In genomic region chr7:75576851-75577250, GRCm38 (mm10) we compare ENCODE assay signal across 24 mouse cellular contexts.
A peak's percentile ranks its signal among the peaks of the same experiment; 100 is the strongest.
DNase-seq lines count a peak whose midpoint lies in the region; ATAC-seq and TF ChIP-seq lines count a peak whose summit lies in the region.
"Had no signal": no experiment of that assay in that cellular context is flagged by ENCODE, and none has a peak within 500 bp of the region (broad histone marks: within the 10 kb centered on the region; RNA-seq: fewer than 3 reads in every experiment).

No protein-coding gene starts in this region.

- no peaks in the 10 kb centered on the region for H3K27me3 ChIP-seq in heart, embryonic 12.5 days (replicated peaks)
- no peaks in the 10 kb centered on the region for H3K27me3 ChIP-seq in kidney, embryonic 15.5 days
- no peaks in the 10 kb centered on the region for H3K27me3 ChIP-seq in CH12.LX (replicated peaks)
- H3K27me3 ChIP-seq: limb, embryonic 13.5 days; liver, embryonic 12.5 days; neural tube, embryonic 12.5 days had no signal

- H3K9me3 ChIP-seq in heart, embryonic 12.5 days (replicated peaks): no peaks in the 10 kb centered on the region
- H3K9me3 ChIP-seq in kidney, embryonic 15.5 days (replicated peaks): no peaks in the 10 kb centered on the region
- H3K9me3 ChIP-seq in CH12.LX (replicated peaks; ENCODE audit: low read length): no peaks in the 10 kb centered on the region
- H3K9me3 ChIP-seq: limb, embryonic 13.5 days; liver, embryonic 12.5 days; neural tube, embryonic 12.5 days had no signal

- in situ Hi-C loops in CH12.LX (cut with MboI; ENCODE audit: low pct_ligation_motif_present, low pct_unique_long_range_greater_than_20kb, low sequenced_read_pairs): no loop called here

- WGBS in heart, embryonic 12.5 days: 91% methylated on average over 2 of the region's 2 CpGs
- 92% methylated on average over 2 of the region's 2 CpGs for WGBS in kidney, embryonic 15.5 days

- no peak overlapping the region for H3K9ac ChIP-seq in heart, embryonic 12.5 days
- H3K9ac ChIP-seq in kidney, embryonic 15.5 days: no peak overlapping the region
- H3K9ac ChIP-seq in CH12.LX (ENCODE audit: insufficient read depth, low read depth): no peak overlapping the region
- H3K9ac ChIP-seq: forebrain, postnatal 0 days; limb, embryonic 13.5 days; liver, embryonic 12.5 days; neural tube, embryonic 12.5 days had no signal

- no peak overlapping the region for H3K4me3 ChIP-seq in heart, embryonic 12.5 days
- H3K4me3 ChIP-seq in kidney, embryonic 15.5 days (replicated peaks): no peak overlapping the region
- H3K4me3 ChIP-seq in CH12.LX (replicated peaks in 1 of 3; ENCODE audit: low read depth in 2 of 3, low read length in 2 of 3, poor library complexity in 1 of 3): no peak overlapping the region
- H3K4me3 ChIP-seq: erythroblast, embryonic 14.5 days; limb, embryonic 13.5 days; liver, embryonic 12.5 days; neural tube, embryonic 12.5 days had no signal

- dilution Hi-C loops in CH12.LX (cut with MboI; ENCODE audit: extremely low pct_ligation_motif_present, extremely low pct_unique_long_range_greater_than_20kb, low sequenced_read_pairs): no loop called here

- ATAC-seq in heart, embryonic 12.5 days (ENCODE audit: insufficient number of reproducible peaks, low FRiP score): no peak
- ATAC-seq in kidney, embryonic 15.5 days (replicated peaks; ENCODE audit: low FRiP score): no peak
- ATAC-seq: forebrain, postnatal 0 days; hindbrain, embryonic 16.5 days; intestine, embryonic 16.5 days; liver, embryonic 12.5 days; midbrain, embryonic 16.5 days had no signal

- no peak overlapping the region for H3K4me2 ChIP-seq in heart, embryonic 12.5 days
- H3K4me2 ChIP-seq in kidney, embryonic 15.5 days: no peak overlapping the region
- H3K4me2 ChIP-seq in CH12.LX (ENCODE audit: insufficient read depth, low read depth, poor library complexity, severe bottlenecking): no peak overlapping the region
- H3K4me2 ChIP-seq: limb, embryonic 13.5 days; liver, embryonic 12.5 days; midbrain, embryonic 11.5 days; neural tube, embryonic 12.5 days had no signal

- peaks cover 19% of the 10 kb centered on the region for H3K36me3 ChIP-seq in heart, embryonic 12.5 days
- peaks cover 27% of the 10 kb centered on the region for H3K36me3 ChIP-seq in kidney, embryonic 15.5 days
- peaks cover 3 to 35% of the 10 kb centered on the region in 2 experiments for H3K36me3 ChIP-seq in CH12.LX (replicated peaks in 1 of 2; ENCODE audit: control insufficient read depth in 1 of 2, insufficient read depth in 1 of 2, low read length in 1 of 2)
- H3K36me3 ChIP-seq: neural tube, embryonic 12.5 days had no signal

- peak in 1 of 2 experiments; percentile 15; a peak in 1 of 4 replicates for TF ChIP-seq CTCF in CH12.LX (conservative IDR thresholded peaks at IDR 0.05 in 1 of 2, IDR thresholded peaks at IDR 0.05 in 1 of 2; ENCODE audit: low read depth in 2 of 2, low read length in 2 of 2)

- intact Hi-C loops in heart, postnatal 14 days (cut with DNase I): loop anchor here (5.0 to 10.0 kb wide), 3 partner anchors 35 to 138 kb away; no protein-coding TSS in a partner anchor

- H3K27ac ChIP-seq in heart, embryonic 12.5 days (ENCODE audit: poor library complexity, severe bottlenecking): peak overlapping the region; percentile 52; the same call in 1 of the 2 replicates
- 0 out of 2 replicates have a peak overlapping the region, but pooled peaks have one; percentile 37 for H3K27ac ChIP-seq in kidney, embryonic 15.5 days
- H3K27ac ChIP-seq in CH12.LX (ENCODE audit: insufficient read depth, low read depth): no peak overlapping the region
- H3K27ac ChIP-seq: limb, embryonic 13.5 days; liver, embryonic 12.5 days; neural tube, embryonic 12.5 days; stomach, postnatal 0 days had no signal

- no peak for TF ChIP-seq EP300 in CH12.LX (IDR thresholded peaks at IDR 0.05; ENCODE audit: low read length)

- H3K79me2 ChIP-seq in CH12.LX (replicated peaks; ENCODE audit: control insufficient read depth, extremely low read depth, insufficient read depth, poor library complexity, severe bottlenecking): no peaks in the 10 kb centered on the region; the same call in 1 of the 2 replicates

- no peak; the same call in 1 of the 2 replicates for TF ChIP-seq RAD21 in CH12.LX (IDR thresholded peaks at IDR 0.05; ENCODE audit: low read depth, low read length)

- no peak for DNase-seq in heart, postnatal 14 days
- no peak for DNase-seq in kidney, postnatal 36 days
- DNase-seq in CH12.LX (ENCODE audit: extremely low read depth): no peak
- DNase-seq in naive thymus-derived CD4-positive, alpha-beta T cell, adult 2 months (ENCODE audit: low read depth): peak; percentile 47
- DNase-seq in frontal cortex, adult 2 months (ENCODE audit: extremely low spot score in 1 of 2, low spot score in 1 of 2): no peak
- DNase-seq: cerebellum, adult 18-20 months; cerebellum, postnatal 10 days; forebrain, postnatal 0 days; gastrocnemius, postnatal 14 days; kidney, adult 9 months; right cerebral cortex, adult 18-20 months; spleen, adult 18-20 months; thymus, postnatal 36 days had no signal

- peaks cover 43% of the 10 kb centered on the region for H3K4me1 ChIP-seq in heart, embryonic 12.5 days (replicated peaks)
- H3K4me1 ChIP-seq in kidney, embryonic 15.5 days: peaks cover 17% of the 10 kb centered on the region
- peaks cover 2 to 26% of the 10 kb centered on the region in 2 experiments; a peak in 3 of 4 replicates for H3K4me1 ChIP-seq in CH12.LX (ENCODE audit: control insufficient read depth in 1 of 2, insufficient read depth in 2 of 2)
- H3K4me1 ChIP-seq: neural tube, embryonic 12.5 days had no signal

- TF ChIP-seq POLR2A in CH12.LX (IDR thresholded peaks at IDR 0.05; ENCODE audit: low read depth, low read length): no peak

TF ChIP-seq in CH12.LX, 34 proteins besides CTCF, POLR2A, EP300 and RAD21:
- TF ChIP-seq SMC3 (IDR thresholded peaks at IDR 0.05; ENCODE audit: low read depth, low read length) (peak; percentile 24), BHLHE40 (IDR thresholded peaks at IDR 0.05; ENCODE audit: low read depth, low read length) (no peak), HCFC1 (IDR thresholded peaks at IDR 0.05; ENCODE audit: low read depth, low read length) (no peak)
